Mouse (Mus musculus) layer of hippocampus, postnatal 10 days (tissue): ENCODE measurements at regions not wholly inside any gene's neighbourhood (a gene's known extent, or its start where the extent isn't known, plus 50 kb on each side); places are given as distances from the start of the nearest gene placed in this dataset.

Experiments
- DNase-seq, 2 experiments: peaks; one replicate each; pipeline ENCODE4 v3.0.0; 2021; ENCODE audit warnings: low spot score in 2 of 2

GRCm38 (mm10) chr16:8117543-8118167 lies 307.3 kb downstream of the Tmem114 start:
- peak; percentile 33 to 39 for DNase-seq

DNA sequence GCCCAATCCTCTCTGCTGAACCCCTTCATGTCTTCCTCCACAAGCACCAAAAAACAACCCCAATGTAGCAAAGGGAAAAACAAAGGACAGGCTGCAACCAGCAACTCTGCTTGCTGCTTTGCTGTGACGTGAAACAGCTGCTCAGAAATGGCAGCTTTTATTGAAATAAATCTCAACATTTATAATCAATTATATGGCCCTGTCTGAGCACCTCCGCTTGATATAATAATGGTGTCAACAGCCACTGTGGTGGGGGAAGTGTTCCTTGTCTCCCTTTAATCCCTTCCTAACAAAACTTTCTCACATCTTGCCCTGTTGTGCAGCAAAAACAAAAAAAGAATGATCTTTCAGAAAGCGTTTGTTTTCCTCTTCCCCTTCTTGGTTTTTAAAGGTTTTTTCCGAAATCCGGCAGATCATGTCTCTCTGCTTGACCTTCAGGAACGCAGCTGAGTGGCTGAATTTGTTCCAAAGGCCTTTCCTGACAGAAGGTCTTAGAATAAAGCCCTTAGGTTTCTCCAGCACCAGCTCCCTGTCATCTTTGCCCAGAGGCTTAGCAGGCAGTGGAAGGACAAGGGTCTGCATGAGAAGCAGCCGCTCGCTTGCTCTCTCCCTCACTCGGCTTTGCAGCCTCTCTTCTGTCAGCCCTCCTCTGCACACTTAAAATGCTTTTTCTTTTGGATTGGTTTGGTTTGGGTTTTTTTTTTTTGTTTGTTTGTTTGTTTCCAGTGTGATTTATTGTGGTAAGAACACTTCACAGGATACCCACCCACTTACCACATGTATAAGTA lies 313.4 kb downstream of the Tmem114 start:
- no peak for DNase-seq

GRCm38 (mm10) chr16:8108141-8109122 lies 316.5 kb downstream of the Tmem114 start:
- peak; percentile 63 to 69 for DNase-seq

GRCm38 (mm10) chr16:8079024-8079423 lies 345.9 kb downstream of the Tmem114 start:
- DNase-seq, result no peak

GRCm38 (mm10) chr16:8078461-8078860 lies 346.5 kb downstream of the Tmem114 start:
- DNase-seq, result no peak

- DNase-seq, result no peak
Observed at GRCm38 (mm10) chr16:8074729-8075128, 350.2 kb downstream of the Tmem114 start.

GRCm38 (mm10) chr16:8053936-8054335 lies 371.0 kb downstream of the Tmem114 start:
- DNase-seq, result no peak

DNA sequence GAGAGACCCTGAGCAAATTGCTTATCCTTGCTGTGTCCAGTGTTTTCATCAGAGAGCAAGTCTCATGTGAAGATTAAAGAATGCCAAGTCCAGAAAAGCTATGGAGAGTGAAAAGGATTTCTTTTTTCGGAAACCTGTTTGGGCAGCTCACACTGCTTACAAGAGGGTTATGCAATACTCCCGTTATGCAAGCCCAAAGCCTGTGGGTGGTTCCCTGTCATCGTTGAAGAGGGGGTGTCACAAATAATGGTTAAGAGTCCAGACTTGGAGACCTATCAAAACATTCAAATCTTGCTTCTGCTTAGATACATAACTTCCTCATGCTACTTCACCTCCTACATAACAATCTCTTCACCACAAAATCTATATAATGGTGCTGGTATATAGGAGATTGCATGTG lies 416.0 kb downstream of the Tmem114 start:
- DNase-seq, result no peak

DNA sequence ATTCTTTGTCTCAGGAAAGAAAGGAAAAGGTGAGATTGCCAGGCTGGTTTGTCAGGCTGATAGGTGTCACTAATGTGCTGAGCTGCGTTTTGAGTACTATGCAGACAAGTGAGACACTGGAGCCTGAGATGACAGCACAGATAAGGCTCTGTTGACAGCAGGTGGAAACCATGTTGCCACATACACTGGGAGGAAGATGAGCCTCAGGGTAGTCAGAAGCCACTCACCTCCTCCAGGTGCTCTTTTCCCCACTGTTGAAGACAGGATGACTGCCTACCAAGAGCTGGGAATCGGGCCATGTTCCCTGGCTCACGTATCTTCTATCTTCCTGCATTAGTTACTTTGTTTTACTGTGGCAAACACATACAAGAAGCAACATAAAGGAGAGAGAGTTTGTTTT lies 418.3 kb downstream of the Tmem114 start:
- DNase-seq, result no peak

- DNase-seq, result no peak
Observed at GRCm38 (mm10) chr16:8002339-8003089, 422.4 kb downstream of the Tmem114 start.

GRCm38 (mm10) chr16:7982816-7983215 lies 442.1 kb downstream of the Tmem114 start:
- DNase-seq, result no peak

DNA sequence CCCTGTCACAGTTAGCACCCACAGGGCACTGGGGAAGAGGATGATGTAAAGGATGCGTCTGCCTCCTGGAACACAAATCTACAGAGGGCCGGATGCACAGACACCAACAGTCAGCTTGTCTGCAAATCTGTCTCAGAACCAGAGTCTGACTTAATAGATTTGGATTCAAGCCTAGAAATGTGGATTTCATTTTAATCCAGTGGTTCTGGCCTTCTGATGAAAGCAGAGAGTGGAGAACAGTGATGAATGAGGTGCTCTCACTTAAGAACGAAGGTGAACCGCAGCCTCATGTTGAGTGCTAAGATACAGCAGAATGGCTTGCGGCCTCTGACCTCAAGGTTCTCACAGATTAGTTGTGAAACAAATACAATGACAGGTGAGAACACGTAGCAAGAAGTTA lies 446.5 kb downstream of the Tmem114 start:
- DNase-seq, result no peak

- no peak for DNase-seq
Observed at GRCm38 (mm10) chr16:7951616-7952015, 473.3 kb downstream of the Tmem114 start.

GRCm38 (mm10) chr16:7942333-7942732 lies 482.6 kb downstream of the Tmem114 start:
- DNase-seq, result no peak

GRCm38 (mm10) chr16:7937167-7937566 lies 487.8 kb downstream of the Tmem114 start:
- DNase-seq, result no peak

DNA sequence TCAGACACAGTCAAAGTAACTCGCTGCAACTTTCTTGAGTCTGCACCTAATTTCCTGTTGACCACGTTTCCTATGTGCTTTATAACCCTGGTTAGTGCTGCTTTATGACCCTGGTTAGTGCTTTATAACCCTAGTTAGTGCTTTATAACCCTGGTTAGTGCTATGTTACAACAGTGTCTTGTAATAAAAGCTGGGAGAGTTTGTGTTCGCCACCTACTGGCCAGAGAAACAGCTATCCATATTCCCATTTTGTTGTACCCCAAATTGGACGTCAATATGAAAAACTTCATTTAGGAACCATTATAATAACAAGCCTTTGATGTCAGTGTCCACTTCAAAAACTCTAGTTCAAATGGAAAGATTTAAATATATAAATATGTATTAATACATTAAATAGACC lies 492.6 kb downstream of the Tmem114 start:
- DNase-seq, result peak in 1 of 2 experiments; percentile 16

GRCm38 (mm10) chr16:7931676-7932075 lies 493.3 kb downstream of the Tmem114 start:
- no peak for DNase-seq

- no peak for DNase-seq
Observed at GRCm38 (mm10) chr16:7929112-7929511, 495.8 kb downstream of the Tmem114 start.

- DNase-seq, result no peak
Observed at GRCm38 (mm10) chr16:7928391-7928935, 496.5 kb downstream of the Tmem114 start.

DNA sequence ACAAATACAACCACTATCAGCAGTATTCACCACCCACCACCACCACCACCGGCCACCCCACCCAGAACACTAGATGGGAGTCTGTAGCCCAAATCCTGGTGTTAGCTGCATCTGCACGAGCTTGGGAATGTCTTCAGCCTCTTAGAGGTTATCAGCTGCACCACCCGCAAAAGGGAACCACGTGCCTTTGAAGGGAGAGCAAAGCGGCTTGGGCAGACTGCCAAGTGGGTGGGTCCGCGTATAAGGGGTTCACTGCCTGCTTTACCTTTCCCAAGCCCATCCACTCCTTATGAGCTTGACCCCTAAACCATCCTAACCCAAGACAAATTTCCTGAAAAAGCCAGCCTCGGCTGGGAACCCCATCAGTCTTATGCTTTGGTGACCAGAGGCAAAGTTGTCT lies 497.2 kb downstream of the Tmem114 start:
- peak in 1 of 2 experiments; percentile 13 for DNase-seq

DNA sequence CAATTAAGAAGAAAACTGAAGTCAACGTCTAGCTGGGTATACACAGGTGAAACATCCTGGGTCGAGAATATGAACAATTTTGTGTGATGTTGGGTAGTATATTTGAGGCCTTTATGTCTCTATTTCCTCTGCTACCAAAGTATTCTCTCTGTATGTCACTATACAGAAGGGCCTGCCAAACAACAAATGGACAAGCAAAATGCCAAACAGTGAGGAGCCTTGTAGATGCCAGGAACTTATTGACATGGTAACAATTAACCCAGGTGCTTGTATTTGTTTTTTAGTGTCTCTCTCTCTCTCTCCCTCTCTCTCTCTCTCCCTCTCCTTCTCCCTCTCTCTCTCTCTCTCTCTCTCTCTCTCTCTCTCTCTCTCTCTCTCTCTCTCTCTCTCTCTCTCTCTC lies 529.1 kb downstream of the Tmem114 start:
- no peak for DNase-seq
